Mouse (Mus musculus) testis, adult 2 months (tissue): ENCODE measurements at regions not wholly inside any gene's neighbourhood (a gene's known extent, or its start where the extent isn't known, plus 50 kb on each side); places are given as distances from the start of the nearest gene placed in this dataset.
A peak's percentile ranks its signal among the peaks of the same experiment; 100 is the strongest.

Experiments
- H3K27ac ChIP-seq: fragments of 200-500 bp; 2 replicates; pipeline ENCODE4 v1.5.1; 2012; ENCODE audit warnings: low read depth, low read length; ENCODE audit not compliant: control insufficient read depth, insufficient read depth
- H3K27me3 ChIP-seq: fragments of 200-500 bp; 2 replicates; pipeline ENCODE4 v1.6.1; 2012; ENCODE audit warnings: mild to moderate bottlenecking, low read length, moderate library complexity; ENCODE audit not compliant: control insufficient read depth, insufficient read depth
- H3K36me3 ChIP-seq: fragments of 200-500 bp; 2 replicates; pipeline ENCODE4 v1.6.1; 2012; ENCODE audit warnings: mild to moderate bottlenecking, low read length; ENCODE audit not compliant: control insufficient read depth, insufficient read depth
- H3K4me1 ChIP-seq: fragments of 200-500 bp; 2 replicates; pipeline ENCODE4 v1.6.1; 2012; ENCODE audit warnings: low read length; ENCODE audit not compliant: control insufficient read depth, insufficient read depth
- H3K4me3 ChIP-seq: fragments of 200-500 bp; 2 replicates; pipeline ENCODE4 v1.5.1; 2012; ENCODE audit warnings: low read depth, mild to moderate bottlenecking, low read length, moderate library complexity, mixed read lengths; ENCODE audit not compliant: control insufficient read depth
- CTCF ChIP-seq: fragments of 200-500 bp; IDR thresholded peaks from 2 replicates; pipeline ENCODE4 v1.5.1; 2012; ENCODE audit warnings: low read depth, mild to moderate bottlenecking, inconsistent platforms, low read length, moderate library complexity; ENCODE audit not compliant: control insufficient read depth, insufficient read depth, insufficient replicate concordance
- POLR2A ChIP-seq: fragments of 200-500 bp; IDR thresholded peaks from 2 replicates; pipeline ENCODE4 v1.6.1; 2012; ENCODE audit warnings: low read depth, mild to moderate bottlenecking, inconsistent platforms, low read length, moderate library complexity; ENCODE audit not compliant: control insufficient read depth

- TF ChIP-seq POLR2A = no peak
- TF ChIP-seq CTCF = no peak
- Histone ChIP-seq H3K36me3 (no peaks in the 10 kb centered on the region), H3K4me1 (no peaks in the 10 kb centered on the region; the same call in 1 of the 2 replicates), H3K4me3 (no peak overlapping the region), H3K27me3 (no peaks in the 10 kb centered on the region), H3K27ac (peak overlapping the region; percentile 65)
Observed at GRCm38 (mm10) chr17:79454526-79454925, 99.6 kb upstream of the Cdc42ep3 start.

- no peaks in the 10 kb centered on the region for H3K27me3 ChIP-seq
- H3K4me3 ChIP-seq = no peak overlapping the region
- H3K4me1 ChIP-seq = no peaks in the 10 kb centered on the region; the same call in 1 of the 2 replicates
- no peak for TF ChIP-seq CTCF
- TF ChIP-seq POLR2A = no peak
- H3K27ac ChIP-seq = peak overlapping the region; percentile 10; the same call in 1 of the 2 replicates
- H3K36me3 ChIP-seq = no peaks in the 10 kb centered on the region
Observed at GRCm38 (mm10) chr17:79455229-79455628, 100.3 kb upstream of the Cdc42ep3 start.

- no peaks in the 10 kb centered on the region; the same call in 1 of the 2 replicates for H3K4me1 ChIP-seq
- no peaks in the 10 kb centered on the region for H3K36me3 ChIP-seq
- TF ChIP-seq CTCF (no peak), POLR2A (no peak)
- no peak overlapping the region for H3K27ac ChIP-seq
- no peak overlapping the region for H3K4me3 ChIP-seq
- no peaks in the 10 kb centered on the region for H3K27me3 ChIP-seq
Observed at GRCm38 (mm10) chr17:79457636-79458035, 102.7 kb upstream of the Cdc42ep3 start.

GRCm38 (mm10) chr17:79461681-79462091 is 106.8 kb upstream of the Cdc42ep3 start:
- no peak overlapping the region for H3K4me3 ChIP-seq
- no peaks in the 10 kb centered on the region for H3K36me3 ChIP-seq
- no peaks in the 10 kb centered on the region for H3K27me3 ChIP-seq
- H3K27ac ChIP-seq = no peak overlapping the region
- TF ChIP-seq CTCF = no peak
- TF ChIP-seq POLR2A = no peak
- peaks cover 9% of the 10 kb centered on the region for H3K4me1 ChIP-seq

- Histone ChIP-seq H3K27ac (no peak overlapping the region), H3K4me3 (no peak overlapping the region), H3K27me3 (no peaks in the 10 kb centered on the region), H3K36me3 (no peaks in the 10 kb centered on the region), H3K4me1 (peaks cover 9% of the 10 kb centered on the region)
- TF ChIP-seq POLR2A (no peak), CTCF (no peak)
Observed at GRCm38 (mm10) chr17:79463074-79463694, 108.3 kb upstream of the Cdc42ep3 start.

DNA sequence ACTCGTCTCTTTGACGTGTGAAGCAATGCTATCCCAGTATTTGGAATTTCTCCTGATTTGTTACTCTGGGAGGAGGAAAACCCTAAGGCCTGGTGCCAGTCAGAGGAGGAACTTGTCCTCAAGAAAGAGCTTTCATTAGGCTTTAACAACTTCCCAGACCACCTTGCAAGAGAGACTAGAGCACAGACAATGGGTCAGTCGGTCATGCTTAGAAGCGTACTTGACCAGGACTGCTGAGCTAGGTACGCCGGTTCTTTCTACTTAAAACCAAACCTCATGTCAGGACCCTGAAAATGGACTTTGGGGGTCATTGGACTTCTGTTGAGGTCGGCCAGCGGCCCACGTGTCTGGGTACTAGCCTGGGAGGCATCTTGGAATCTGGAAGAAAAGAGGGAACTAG is 110.8 kb upstream of the Cdc42ep3 start:
- no peak overlapping the region for H3K27ac ChIP-seq
- no peaks in the 10 kb centered on the region for H3K27me3 ChIP-seq
- no peaks in the 10 kb centered on the region for H3K36me3 ChIP-seq
- no peak for TF ChIP-seq CTCF
- no peak for TF ChIP-seq POLR2A
- H3K4me1 ChIP-seq = peaks cover 9% of the 10 kb centered on the region
- no peak overlapping the region for H3K4me3 ChIP-seq

- TF ChIP-seq POLR2A (no peak), CTCF (no peak)
- no peaks in the 10 kb centered on the region for H3K36me3 ChIP-seq
- no peak overlapping the region for H3K4me3 ChIP-seq
- no peak overlapping the region for H3K27ac ChIP-seq
- no peaks in the 10 kb centered on the region for H3K27me3 ChIP-seq
- H3K4me1 ChIP-seq = no peaks in the 10 kb centered on the region; the same call in 1 of the 2 replicates
Observed at GRCm38 (mm10) chr17:79471639-79472038, 116.7 kb upstream of the Cdc42ep3 start.
